Mouse (Mus musculus): ENCODE measurements at regions not wholly inside any gene's neighbourhood (a gene's known extent, or its start where the extent isn't known, plus 50 kb on each side); places are given as distances from the start of the nearest gene placed in this dataset.

GRCm38 (mm10) chr12:39326157-39326556, 547.0 kb downstream of the Etv1 start:
- in situ Hi-C loops (cut with MboI; ENCODE audit: low pct_unique_long_range_greater_than_20kb in 1 of 2, low sequenced_read_pairs in 2 of 2, unreplicated experiment in 1 of 2), result no loop called here

- in situ Hi-C loops (cut with MboI; ENCODE audit: low pct_unique_long_range_greater_than_20kb in 1 of 2, low sequenced_read_pairs in 2 of 2, unreplicated experiment in 1 of 2), result no loop called here
These were observed 547.6 kb downstream of the Etv1 start for GRCm38 (mm10) chr12:39326668-39327299.

- in situ Hi-C loops (cut with MboI; ENCODE audit: low pct_unique_long_range_greater_than_20kb in 1 of 2, low sequenced_read_pairs in 2 of 2, unreplicated experiment in 1 of 2), result no loop called here
These were observed 549.2 kb downstream of the Etv1 start for GRCm38 (mm10) chr12:39328377-39328776.

GRCm38 (mm10) chr12:39339101-39339538, 559.9 kb downstream of the Etv1 start:
- in situ Hi-C loops (cut with MboI; ENCODE audit: low pct_unique_long_range_greater_than_20kb in 1 of 2, low sequenced_read_pairs in 2 of 2, unreplicated experiment in 1 of 2), result no loop called here

GRCm38 (mm10) chr12:39341751-39342271, 562.6 kb downstream of the Etv1 start:
- in situ Hi-C loops (cut with MboI; ENCODE audit: low pct_unique_long_range_greater_than_20kb in 1 of 2, low sequenced_read_pairs in 2 of 2, unreplicated experiment in 1 of 2), result no loop called here

- in situ Hi-C loops (cut with MboI; ENCODE audit: low pct_unique_long_range_greater_than_20kb in 1 of 2, low sequenced_read_pairs in 2 of 2, unreplicated experiment in 1 of 2), result no loop called here
These were observed 563.1 kb downstream of the Etv1 start for GRCm38 (mm10) chr12:39342327-39342726.

GRCm38 (mm10) chr12:39371480-39372245, 592.5 kb downstream of the Etv1 start:
- in situ Hi-C loops (cut with MboI; ENCODE audit: low pct_unique_long_range_greater_than_20kb in 1 of 2, low sequenced_read_pairs in 2 of 2, unreplicated experiment in 1 of 2), result no loop called here

- in situ Hi-C loops (cut with MboI; ENCODE audit: low pct_unique_long_range_greater_than_20kb in 1 of 2, low sequenced_read_pairs in 2 of 2, unreplicated experiment in 1 of 2), result no loop called here
These were observed 594.5 kb downstream of the Etv1 start for GRCm38 (mm10) chr12:39373721-39374120.
